Mouse (Mus musculus) megakaryocyte, embryonic 14.5 days (primary cell): ENCODE measurements around the gene Scn11a.

Experiments
- FLI1 ChIP-seq: IDR thresholded peaks from 2 replicates; pipeline ENCODE4 v1.6.1; 2012; ENCODE audit warnings: low read length, inconsistent platforms, mixed read lengths
- GATA1 ChIP-seq: IDR thresholded peaks from 3 replicates; pipeline ENCODE4 v1.6.1; 2012; ENCODE audit warnings: mixed read lengths, low read length, inconsistent platforms, borderline replicate concordance

DNA sequence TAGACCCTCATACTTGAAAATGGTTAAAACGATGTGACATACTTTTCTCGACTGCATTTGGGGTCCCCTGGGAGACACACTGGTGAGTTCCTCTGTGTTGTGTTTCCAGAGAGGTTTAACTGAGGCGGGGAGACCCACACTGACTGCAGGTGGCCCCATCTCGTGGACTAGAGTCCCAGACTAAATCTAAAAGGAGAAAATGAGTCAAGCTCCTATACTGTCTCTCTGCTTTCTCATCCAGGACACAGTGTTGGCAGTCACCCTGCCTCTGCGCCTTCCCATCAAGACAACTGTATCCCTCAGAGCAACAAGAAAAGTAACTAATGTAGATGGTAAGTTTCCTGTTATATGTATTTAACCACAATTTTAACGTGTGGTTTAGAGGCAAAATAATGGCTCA lies 15.9 kb upstream of the Scn11a start:
- TF ChIP-seq GATA1 (no peak), FLI1 (no peak)
